Mouse (Mus musculus) spleen, adult 2 months (tissue): ENCODE data around the gene Hsbp1.

Experiments
- CTCF ChIP-seq: fragments of 200-500 bp; IDR thresholded peaks from 2 replicates; pipeline ENCODE4 v1.5.1; 2011; ENCODE audit warnings: mild to moderate bottlenecking, inconsistent platforms; ENCODE audit not compliant: insufficient read depth, insufficient read length, insufficient replicate concordance; ENCODE audit errors: extremely low read depth
- POLR2A ChIP-seq: fragments of 200-500 bp; IDR thresholded peaks from 2 replicates; pipeline ENCODE4 v1.6.1; 2011; ENCODE audit warnings: low read depth, low read length, inconsistent platforms

DNA sequence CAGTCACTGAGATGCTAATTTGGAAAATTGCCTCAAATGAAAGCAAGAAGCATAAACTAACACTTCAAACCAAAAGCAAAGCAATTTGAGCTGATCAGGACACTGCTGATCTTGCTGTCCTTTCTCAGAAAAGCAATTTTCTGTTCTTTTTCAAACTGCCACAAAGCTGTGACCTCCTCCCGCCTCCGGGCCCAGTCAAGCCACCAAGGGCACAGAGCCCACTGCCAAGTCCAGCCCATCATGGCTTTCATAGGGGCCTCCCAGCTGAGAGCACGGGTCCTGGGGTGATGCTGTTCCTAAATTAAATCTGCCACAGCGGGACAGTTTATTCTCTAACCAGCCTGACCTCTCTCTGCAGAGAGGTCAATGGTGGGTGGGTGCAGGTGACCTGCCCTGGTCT lies 4.7 kb upstream of the Hsbp1 start:
- no peak for TF ChIP-seq POLR2A
- TF ChIP-seq CTCF = no peak
